Mouse (Mus musculus): Measurements from ENCODE around the gene Vav3. TPM values are rescaled to one million over a fixed set of nuclear protein-coding genes. Genes with fewer than 3 reads are reported as not detected.
A peak's percentile ranks its signal among the peaks of the same experiment; 100 is the strongest.

Vav3 gene
- polyA plus RNA-seq, 1 experiment from 2014 or later: 4.4 TPM

- Histone ChIP-seq H3K27me3 (ENCODE audit: insufficient read depth, low read length) (peaks cover 18% of the 10 kb centered on the region), H3K4me2 (ENCODE audit: low read depth, low read length) (peak overlapping the region; percentile 86), H3K4me3 (ENCODE audit: low read depth, low read length) (peak overlapping the region; percentile 66), H3K4me1 (ENCODE audit: insufficient read depth) (peaks cover 5% of the 10 kb centered on the region; the same call in 1 of the 2 replicates), H3K9ac (replicated peaks) (peak overlapping the region; percentile 61; the same call in 1 of the 2 replicates), H3K9me3 (ENCODE audit: low read length) (no peaks in the 10 kb centered on the region), H3K36me3 (replicated peaks; ENCODE audit: insufficient read depth, low read length) (no peaks in the 10 kb centered on the region), H3K27ac (ENCODE audit: low read depth) (peak overlapping the region; percentile 81)
- 4% methylated on average over 8 of the region's 8 CpGs for WGBS (ENCODE audit: insufficient replicate concordance)
- no peak for TF ChIP-seq EP300 (IDR thresholded peaks at IDR 0.05; ENCODE audit: low read depth)
- TF ChIP-seq CTCF (IDR thresholded peaks at IDR 0.05; ENCODE audit: low read depth): no peak
- ATAC-seq (peak; percentile 25; the same call in 1 of the 2 replicates), DNase-seq (peak; percentile 53)
Observed at GRCm38 (mm10) chr3:109341631-109342030, 1.2 kb downstream of the Vav3 start.

- Histone ChIP-seq H3K9ac (replicated peaks) (no peak overlapping the region), H3K4me2 (ENCODE audit: low read depth, low read length) (no peak overlapping the region), H3K36me3 (replicated peaks; ENCODE audit: insufficient read depth, low read length) (no peaks in the 10 kb centered on the region), H3K4me1 (ENCODE audit: insufficient read depth) (peaks cover 11% of the 10 kb centered on the region; the same call in 1 of the 2 replicates), H3K27ac (ENCODE audit: low read depth) (no peak overlapping the region; the same call in 1 of the 2 replicates), H3K4me3 (ENCODE audit: low read depth, low read length) (no peak overlapping the region), H3K9me3 (ENCODE audit: low read length) (no peaks in the 10 kb centered on the region), H3K27me3 (ENCODE audit: insufficient read depth, low read length) (no peaks in the 10 kb centered on the region)
- DNase-seq (no peak), ATAC-seq (no peak)
- no peak for TF ChIP-seq CTCF (IDR thresholded peaks at IDR 0.05; ENCODE audit: low read depth)
- 0 out of 2 replicates have a peak, but pooled peaks have one; percentile 28 for TF ChIP-seq EP300 (IDR thresholded peaks at IDR 0.05; ENCODE audit: low read depth)
- WGBS (ENCODE audit: insufficient replicate concordance): 50% methylated on average over 4 of the region's 4 CpGs
Observed at GRCm38 (mm10) chr3:109351956-109352684, 11.7 kb downstream of the Vav3 start.

GRCm38 (mm10) chr3:109352690-109353089 lies 12.2 kb downstream of the Vav3 start:
- peak overlapping the region; percentile 18; the same call in 1 of the 2 replicates for H3K27ac ChIP-seq (ENCODE audit: low read depth)
- no peaks in the 10 kb centered on the region for H3K9me3 ChIP-seq (ENCODE audit: low read length)
- WGBS (ENCODE audit: insufficient replicate concordance): 31% methylated on average over 6 of the region's 6 CpGs
- peaks cover 11% of the 10 kb centered on the region; the same call in 1 of the 2 replicates for H3K4me1 ChIP-seq (ENCODE audit: insufficient read depth)
- H3K4me2 ChIP-seq (ENCODE audit: low read depth, low read length): no peak overlapping the region
- H3K27me3 ChIP-seq (ENCODE audit: insufficient read depth, low read length): no peaks in the 10 kb centered on the region
- DNase-seq (no peak), ATAC-seq (no peak)
- H3K9ac ChIP-seq (replicated peaks): no peak overlapping the region
- TF ChIP-seq EP300 (IDR thresholded peaks at IDR 0.05; ENCODE audit: low read depth): no peak
- H3K4me3 ChIP-seq (ENCODE audit: low read depth, low read length): no peak overlapping the region
- H3K36me3 ChIP-seq (replicated peaks; ENCODE audit: insufficient read depth, low read length): no peaks in the 10 kb centered on the region

- Histone ChIP-seq H3K27ac (ENCODE audit: low read depth) (0 out of 2 replicates have a peak overlapping the region, but pooled peaks have one; percentile 18), H3K4me3 (ENCODE audit: low read depth, low read length) (no peak overlapping the region), H3K9ac (replicated peaks) (no peak overlapping the region), H3K4me1 (ENCODE audit: insufficient read depth) (peaks cover 11% of the 10 kb centered on the region; the same call in 1 of the 2 replicates), H3K9me3 (ENCODE audit: low read length) (no peaks in the 10 kb centered on the region), H3K36me3 (replicated peaks; ENCODE audit: insufficient read depth, low read length) (no peaks in the 10 kb centered on the region), H3K4me2 (ENCODE audit: low read depth, low read length) (no peak overlapping the region), H3K27me3 (ENCODE audit: insufficient read depth, low read length) (no peaks in the 10 kb centered on the region)
- WGBS (ENCODE audit: insufficient replicate concordance): 43% methylated on average over 5 of the region's 5 CpGs
- DNase-seq (no peak), ATAC-seq (no peak)
- TF ChIP-seq EP300 (IDR thresholded peaks at IDR 0.05; ENCODE audit: low read depth) (no peak), CTCF (IDR thresholded peaks at IDR 0.05; ENCODE audit: low read depth) (no peak)
Observed at GRCm38 (mm10) chr3:109353814-109354213, 13.4 kb downstream of the Vav3 start.

- Histone ChIP-seq H3K4me1 (ENCODE audit: insufficient read depth) (peaks cover 12% of the 10 kb centered on the region; the same call in 1 of the 2 replicates), H3K36me3 (replicated peaks; ENCODE audit: insufficient read depth, low read length) (no peaks in the 10 kb centered on the region), H3K27me3 (ENCODE audit: insufficient read depth, low read length) (no peaks in the 10 kb centered on the region), H3K27ac (ENCODE audit: low read depth) (no peak overlapping the region), H3K9ac (replicated peaks) (no peak overlapping the region), H3K9me3 (ENCODE audit: low read length) (no peaks in the 10 kb centered on the region), H3K4me3 (ENCODE audit: low read depth, low read length) (no peak overlapping the region), H3K4me2 (ENCODE audit: low read depth, low read length) (no peak overlapping the region)
- 55% methylated on average over 5 of the region's 5 CpGs for WGBS (ENCODE audit: insufficient replicate concordance)
- TF ChIP-seq EP300 (IDR thresholded peaks at IDR 0.05; ENCODE audit: low read depth): no peak
- no peak for TF ChIP-seq CTCF (IDR thresholded peaks at IDR 0.05; ENCODE audit: low read depth)
- DNase-seq (no peak), ATAC-seq (no peak)
Observed at GRCm38 (mm10) chr3:109355158-109355557, 14.7 kb downstream of the Vav3 start.

- 37% methylated on average over 4 of the region's 4 CpGs for WGBS (ENCODE audit: insufficient replicate concordance)
- H3K36me3 ChIP-seq (replicated peaks; ENCODE audit: insufficient read depth, low read length): no peaks in the 10 kb centered on the region
- ATAC-seq (no peak), DNase-seq (no peak)
- H3K9ac ChIP-seq (replicated peaks): no peak overlapping the region
- H3K27me3 ChIP-seq (ENCODE audit: insufficient read depth, low read length): no peaks in the 10 kb centered on the region
- H3K4me3 ChIP-seq (ENCODE audit: low read depth, low read length): no peak overlapping the region
- no peak overlapping the region for H3K4me2 ChIP-seq (ENCODE audit: low read depth, low read length)
- H3K9me3 ChIP-seq (ENCODE audit: low read length): no peaks in the 10 kb centered on the region
- H3K27ac ChIP-seq (ENCODE audit: low read depth): peak overlapping the region; percentile 60; the same call in 1 of the 2 replicates
- peak; percentile 19; the same call in 1 of the 2 replicates for TF ChIP-seq EP300 (IDR thresholded peaks at IDR 0.05; ENCODE audit: low read depth)
- TF ChIP-seq CTCF (IDR thresholded peaks at IDR 0.05; ENCODE audit: low read depth): no peak
- peaks cover 16% of the 10 kb centered on the region for H3K4me1 ChIP-seq (ENCODE audit: insufficient read depth)
Observed at GRCm38 (mm10) chr3:109360746-109361145, 20.3 kb downstream of the Vav3 start.
